Mouse (Mus musculus): ENCODE measurements around the gene Htr1d. TPM values are rescaled to one million over a fixed set of nuclear protein-coding genes. Genes with fewer than 3 reads are reported as not detected.

The Htr1d gene
- total RNA-seq, 2 experiments from 2014 or later, result 3.0 to 3.4 TPM

Other genes with a start within 250 kb of the Htr1d start
- gene Asap3, start 217.2 kb upstream of the Htr1d start, total RNA-seq (2021), result 1 to 10 TPM; 4.2 to 4.9 TPM
- gene Tcea3, start 175.8 kb upstream of the Htr1d start, total RNA-seq (2021), result 1 to 10 TPM in 1 of 2 experiments, under 1 TPM in 1; 0.92 to 1.2 TPM
- 100 to 1,000 TPM; 102 to 108 TPM for gene Zfp46, start 138.8 kb upstream of the Htr1d start, total RNA-seq (2021)
- 100 to 1,000 TPM; 158 to 159 TPM for gene Hnrnpr, start 112.6 kb upstream of the Htr1d start, total RNA-seq (2021)
- under 1 TPM; 0.46 to 0.58 TPM for gene 6030445D17Rik, start 38.7 kb downstream of the Htr1d start, total RNA-seq (2021)
- 10 to 100 TPM; 24.6 to 33.8 TPM for gene Luzp1, start 46.2 kb downstream of the Htr1d start, total RNA-seq (2021)
- gene Kdm1a, start 179.2 kb downstream of the Htr1d start, total RNA-seq (2021), result 100 to 1,000 TPM; 194 to 205 TPM
- not detected for gene Tex46, start 186.9 kb downstream of the Htr1d start, total RNA-seq (2021)
- gene Lactbl1, start 199.1 kb downstream of the Htr1d start, total RNA-seq (2021), result under 1 TPM in 1 of 2 experiments, not detected in 1; 0.12 TPM